Mouse (Mus musculus): ENCODE results near the gene Cadm3. TPM values are rescaled to one million over a fixed set of nuclear protein-coding genes. Genes with fewer than 3 reads are reported as not detected.

Cadm3 gene
- polyA plus RNA-seq, 1 experiment from 2014 or later: 1.8 TPM

DNA sequence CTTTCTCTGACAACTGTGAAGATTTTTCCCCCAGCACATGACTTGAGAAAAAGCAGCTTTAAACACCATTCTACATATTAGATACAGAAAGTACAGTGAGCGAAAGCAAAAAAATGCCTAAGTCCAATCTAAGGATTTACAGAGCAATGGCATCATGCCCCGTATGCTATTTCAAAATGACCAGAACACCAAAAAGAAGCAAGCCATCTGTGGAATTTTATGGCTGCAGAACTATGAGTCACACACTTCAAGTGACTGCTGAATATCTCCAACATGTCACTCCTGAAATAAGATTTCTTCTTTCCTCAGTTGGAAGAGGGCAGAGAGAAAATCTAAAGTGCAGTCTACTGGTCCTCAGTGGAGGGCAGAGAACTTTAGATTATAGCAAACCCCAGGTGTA, 4.1 kb downstream of the Cadm3 start:
- Histone ChIP-seq H3K4me2 (ENCODE audit: low read depth, low read length) (no peak overlapping the region), H3K27me3 (ENCODE audit: control insufficient read depth, insufficient read depth, low read depth, low read length) (peaks cover 37% of the 10 kb centered on the region), H3K36me3 (ENCODE audit: control insufficient read depth, insufficient read depth) (no peaks in the 10 kb centered on the region), H3K4me3 (ENCODE audit: low read depth, low read length) (no peak overlapping the region), H3K27ac (ENCODE audit: low read length) (no peak overlapping the region), H3K9me3 (replicated peaks; ENCODE audit: control insufficient read depth, low read length) (no peaks in the 10 kb centered on the region), H3K4me1 (ENCODE audit: control insufficient read depth, low read depth, low read length) (peaks cover 14% of the 10 kb centered on the region), H3K9ac (ENCODE audit: low read depth, low read length) (no peak overlapping the region)
- no peak for ATAC-seq (ENCODE audit: low read depth)
- 67% methylated on average over 2 of the region's 2 CpGs for WGBS (ENCODE audit: insufficient replicate concordance)

DNA sequence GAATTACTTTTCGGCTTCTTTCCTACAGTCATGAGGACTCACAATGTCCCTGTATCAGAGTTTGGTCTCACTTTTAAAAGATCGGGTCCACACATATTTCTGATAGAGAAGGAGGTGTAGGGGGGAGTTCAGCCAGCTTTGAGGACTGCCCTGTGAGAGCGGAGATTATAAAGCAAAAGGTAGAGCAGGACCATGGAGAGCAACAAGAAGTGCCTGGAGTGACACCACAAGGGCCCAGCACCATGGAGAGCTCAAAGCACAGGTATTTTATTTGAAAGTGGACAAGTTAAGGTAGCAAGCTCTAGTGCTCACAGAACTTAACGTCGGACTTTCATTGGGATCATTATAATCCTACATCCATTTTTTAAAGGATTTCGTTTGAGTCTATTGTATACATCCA, 5.8 kb downstream of the Cadm3 start:
- Histone ChIP-seq H3K9ac (ENCODE audit: low read depth, low read length) (no peak overlapping the region), H3K27ac (ENCODE audit: low read length) (no peak overlapping the region), H3K36me3 (ENCODE audit: control insufficient read depth, insufficient read depth) (no peaks in the 10 kb centered on the region), H3K4me3 (ENCODE audit: low read depth, low read length) (no peak overlapping the region), H3K27me3 (ENCODE audit: control insufficient read depth, insufficient read depth, low read depth, low read length) (peaks cover 19% of the 10 kb centered on the region), H3K4me1 (ENCODE audit: control insufficient read depth, low read depth, low read length) (peaks cover 11% of the 10 kb centered on the region), H3K9me3 (replicated peaks; ENCODE audit: control insufficient read depth, low read length) (no peaks in the 10 kb centered on the region), H3K4me2 (ENCODE audit: low read depth, low read length) (no peak overlapping the region)
- ATAC-seq (ENCODE audit: low read depth): no peak
- WGBS (ENCODE audit: insufficient replicate concordance): 25% methylated on average over 6 of the region's 6 CpGs

DNA sequence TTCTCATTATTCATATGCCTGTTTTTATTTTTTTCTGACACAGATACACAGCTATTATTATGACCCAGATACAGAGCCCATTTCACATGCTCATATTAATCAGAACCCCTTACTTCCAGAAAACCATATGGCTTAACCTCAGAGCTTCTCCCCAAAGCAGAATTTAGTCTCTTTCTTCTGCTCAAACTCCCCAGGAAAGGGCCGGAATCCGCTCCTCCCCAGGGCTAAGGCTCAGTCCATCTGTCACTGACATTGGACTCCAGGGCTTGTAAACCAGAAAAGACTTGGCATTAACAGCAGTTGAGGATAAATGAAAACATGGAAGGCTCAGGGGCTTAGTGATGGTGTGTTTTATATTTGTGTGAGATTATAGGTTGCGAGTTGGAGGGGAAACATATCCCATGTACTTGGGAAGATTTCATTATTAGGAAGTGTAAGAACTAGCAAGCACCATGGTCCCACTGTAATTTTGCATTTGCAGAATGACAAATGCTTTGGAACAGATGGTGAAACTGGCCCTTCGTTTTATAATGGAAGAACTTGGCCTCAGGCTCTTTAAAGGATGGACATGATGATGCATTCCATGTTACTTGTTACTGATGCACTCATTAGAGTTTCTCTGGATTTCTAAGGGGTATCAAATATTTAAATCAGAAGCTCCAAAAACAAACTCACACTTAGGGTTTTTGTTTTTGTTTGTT, 7.8 kb downstream of the Cadm3 start:
- Histone ChIP-seq H3K4me1 (ENCODE audit: control insufficient read depth, low read depth, low read length) (peaks cover 15% of the 10 kb centered on the region), H3K9ac (ENCODE audit: low read depth, low read length) (no peak overlapping the region), H3K27me3 (ENCODE audit: control insufficient read depth, insufficient read depth, low read depth, low read length) (peaks cover under 1% of the 10 kb centered on the region), H3K36me3 (ENCODE audit: control insufficient read depth, insufficient read depth) (no peaks in the 10 kb centered on the region), H3K9me3 (replicated peaks; ENCODE audit: control insufficient read depth, low read length) (no peaks in the 10 kb centered on the region), H3K4me2 (ENCODE audit: low read depth, low read length) (no peak overlapping the region), H3K27ac (ENCODE audit: low read length) (no peak overlapping the region), H3K4me3 (ENCODE audit: low read depth, low read length) (no peak overlapping the region)
- 64% methylated on average over 4 of the region's 4 CpGs for WGBS (ENCODE audit: insufficient replicate concordance)
- ATAC-seq (ENCODE audit: low read depth): no peak

DNA sequence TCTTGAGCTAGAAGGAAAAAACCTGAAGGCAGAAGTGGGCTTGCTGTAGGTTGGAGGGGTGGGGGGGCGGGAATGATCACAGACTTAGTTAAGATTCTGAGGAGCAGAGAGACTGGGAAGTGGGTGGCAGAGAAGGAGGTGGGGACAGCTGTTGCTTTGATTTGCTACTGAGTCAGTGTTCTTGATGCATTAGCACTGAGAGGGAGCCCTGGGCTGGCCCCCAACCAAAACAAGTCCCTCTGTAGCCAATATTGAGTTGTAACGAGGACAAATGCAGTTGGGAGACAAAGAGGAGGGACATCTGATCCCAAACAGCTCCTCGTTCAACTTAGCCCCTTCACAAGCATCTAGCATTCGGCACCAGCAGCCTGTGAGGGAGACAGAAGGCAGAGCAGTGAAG, 9.7 kb downstream of the Cadm3 start:
- Histone ChIP-seq H3K4me2 (ENCODE audit: low read depth, low read length) (no peak overlapping the region), H3K27me3 (ENCODE audit: control insufficient read depth, insufficient read depth, low read depth, low read length) (no peaks in the 10 kb centered on the region), H3K9ac (ENCODE audit: low read depth, low read length) (no peak overlapping the region), H3K9me3 (replicated peaks; ENCODE audit: control insufficient read depth, low read length) (no peaks in the 10 kb centered on the region), H3K4me3 (ENCODE audit: low read depth, low read length) (no peak overlapping the region), H3K27ac (ENCODE audit: low read length) (no peak overlapping the region), H3K36me3 (ENCODE audit: control insufficient read depth, insufficient read depth) (no peaks in the 10 kb centered on the region), H3K4me1 (ENCODE audit: control insufficient read depth, low read depth, low read length) (peaks cover 17% of the 10 kb centered on the region)
- 45% methylated on average over 4 of the region's 4 CpGs for WGBS (ENCODE audit: insufficient replicate concordance)
- ATAC-seq (ENCODE audit: low read depth): no peak

DNA sequence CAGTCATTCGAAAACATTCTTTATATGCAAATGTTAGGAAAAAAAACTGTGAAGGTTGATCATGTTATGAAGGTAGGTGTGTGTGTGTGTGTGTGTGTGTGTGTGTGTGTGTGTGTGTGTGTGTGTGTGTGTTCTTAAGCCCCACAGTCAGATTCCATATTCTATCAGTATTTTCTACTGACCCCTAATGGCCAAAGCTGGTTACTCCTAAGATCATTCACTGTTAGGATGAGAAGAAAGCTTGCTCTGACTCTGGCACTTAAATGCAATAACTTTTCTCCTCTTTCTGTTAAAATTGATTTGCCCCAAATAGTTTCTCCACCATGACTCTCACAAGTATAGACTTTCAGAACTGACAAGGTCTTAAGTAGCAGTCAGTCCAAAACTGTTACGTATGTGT, 10.8 kb downstream of the Cadm3 start:
- ATAC-seq (ENCODE audit: low read depth): no peak
- 67% methylated on average over 2 of the region's 2 CpGs for WGBS (ENCODE audit: insufficient replicate concordance)

DNA sequence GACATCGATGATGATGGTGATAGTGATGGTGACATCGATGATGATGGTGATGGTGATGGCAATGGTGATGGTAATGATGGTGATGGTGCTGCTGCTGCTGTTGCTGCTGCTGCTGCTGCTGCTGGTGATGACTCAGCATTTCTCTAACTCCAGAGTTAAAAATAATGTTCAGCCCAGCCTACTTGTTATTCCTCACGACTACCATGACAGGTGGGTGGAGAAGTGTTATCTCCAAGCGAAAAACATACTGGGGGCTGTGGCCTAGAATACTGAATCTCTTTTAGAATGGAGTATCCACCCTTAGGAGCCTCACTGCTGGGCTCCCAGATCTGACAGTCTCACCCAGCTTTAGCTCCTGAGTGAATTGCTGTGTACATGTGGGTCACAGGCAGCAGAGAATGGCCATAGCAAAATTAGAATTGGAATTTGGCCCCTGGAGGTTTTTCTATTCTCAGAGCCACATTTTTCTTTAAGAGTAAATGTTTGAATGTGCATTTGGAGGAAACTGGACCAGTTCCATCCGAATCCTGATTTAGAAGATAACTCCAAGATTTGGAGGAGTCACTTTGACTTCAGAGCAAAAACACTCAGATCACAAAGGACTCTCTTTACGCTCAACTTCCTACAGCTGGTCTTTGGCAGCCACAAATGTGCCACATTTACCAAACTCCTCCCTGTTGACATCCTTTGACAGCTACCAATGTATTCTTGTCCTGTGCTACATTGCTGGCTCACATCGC, 12.2 kb downstream of the Cadm3 start:
- H3K27me3 ChIP-seq (ENCODE audit: control insufficient read depth, insufficient read depth, low read depth, low read length): no peaks in the 10 kb centered on the region
- H3K27ac ChIP-seq (ENCODE audit: low read length): peak overlapping the region; percentile 84
- 53% methylated on average over 7 of the region's 7 CpGs for WGBS (ENCODE audit: insufficient replicate concordance)
- 0 out of 2 replicates have a peak overlapping the region, but pooled peaks have one; percentile 4 for H3K9ac ChIP-seq (ENCODE audit: low read depth, low read length)
- H3K4me3 ChIP-seq (ENCODE audit: low read depth, low read length): no peak overlapping the region
- H3K9me3 ChIP-seq (replicated peaks; ENCODE audit: control insufficient read depth, low read length): no peaks in the 10 kb centered on the region
- H3K4me1 ChIP-seq (ENCODE audit: control insufficient read depth, low read depth, low read length): peaks cover 22% of the 10 kb centered on the region
- peak; percentile 78 for ATAC-seq (ENCODE audit: low read depth)
- peak overlapping the region; percentile 28 for H3K4me2 ChIP-seq (ENCODE audit: low read depth, low read length)
- H3K36me3 ChIP-seq (ENCODE audit: control insufficient read depth, insufficient read depth): no peaks in the 10 kb centered on the region

More for the DNA sequence above, 10.8 kb downstream of the Cadm3 start:
- no peaks in the 10 kb centered on the region for H3K36me3 ChIP-seq (ENCODE audit: control insufficient read depth, insufficient read depth)
- no peak overlapping the region for H3K4me3 ChIP-seq (ENCODE audit: low read depth, low read length)
- no peak overlapping the region for H3K27ac ChIP-seq (ENCODE audit: low read length)
- H3K27me3 ChIP-seq (ENCODE audit: control insufficient read depth, insufficient read depth, low read depth, low read length): no peaks in the 10 kb centered on the region
- H3K4me2 ChIP-seq (ENCODE audit: low read depth, low read length): no peak overlapping the region
- H3K9me3 ChIP-seq (replicated peaks; ENCODE audit: control insufficient read depth, low read length): no peaks in the 10 kb centered on the region
- H3K9ac ChIP-seq (ENCODE audit: low read depth, low read length): no peak overlapping the region
- H3K4me1 ChIP-seq (ENCODE audit: control insufficient read depth, low read depth, low read length): peaks cover 17% of the 10 kb centered on the region

DNA sequence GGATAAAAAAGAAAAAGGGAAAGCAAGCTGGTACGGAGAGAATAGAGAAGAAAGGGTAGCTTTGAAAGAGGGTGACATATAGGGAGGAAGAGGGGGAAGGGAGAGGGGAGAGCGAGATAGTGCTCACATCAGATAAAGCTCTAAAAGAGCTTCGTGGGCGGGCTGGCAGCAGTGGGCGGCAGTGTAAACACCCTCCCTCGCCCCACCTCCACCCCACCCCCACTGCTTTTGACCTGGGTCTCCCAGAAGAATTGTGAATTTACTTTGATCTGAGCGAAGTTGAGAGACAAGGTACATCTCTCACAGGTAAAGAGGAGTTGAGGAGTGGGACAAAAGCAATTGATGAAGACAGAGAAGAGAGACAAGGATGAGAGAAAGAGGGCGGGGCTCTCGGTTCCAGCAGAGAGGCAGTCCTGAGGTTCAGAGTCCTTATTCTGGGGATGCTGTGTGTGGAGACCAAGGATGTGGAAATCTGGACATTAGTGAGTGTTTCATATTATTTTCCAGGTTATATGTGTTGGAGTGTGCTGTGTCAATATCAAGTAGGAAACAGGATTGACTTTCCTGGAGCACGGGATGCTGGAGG, 17.0 kb downstream of the Cadm3 start, which contains the start of gene Aim2:
TSS of gene Aim2 (plus strand) at position 508 of the 586 bp plus-strand sequence.
- Histone ChIP-seq H3K4me1 (ENCODE audit: control insufficient read depth, low read depth, low read length) (peaks cover 24% of the 10 kb centered on the region), H3K36me3 (ENCODE audit: control insufficient read depth, insufficient read depth) (no peaks in the 10 kb centered on the region), H3K9ac (ENCODE audit: low read depth, low read length) (peak within 1 kb of the TSS; percentile 66), H3K4me3 (ENCODE audit: low read depth, low read length) (peak within 1 kb of the TSS; percentile 62), H3K27ac (ENCODE audit: low read length) (peak within 1 kb of the TSS; percentile 76), H3K27me3 (ENCODE audit: control insufficient read depth, insufficient read depth, low read depth, low read length) (no peaks in the 10 kb centered on the region), H3K9me3 (replicated peaks; ENCODE audit: control insufficient read depth, low read length) (no peaks in the 10 kb centered on the region), H3K4me2 (ENCODE audit: low read depth, low read length) (peak within 1 kb of the TSS; percentile 76)
- WGBS (ENCODE audit: insufficient replicate concordance): 8% methylated on average over 10 of the region's 10 CpGs
- ATAC-seq (ENCODE audit: low read depth): peak; percentile 84

DNA sequence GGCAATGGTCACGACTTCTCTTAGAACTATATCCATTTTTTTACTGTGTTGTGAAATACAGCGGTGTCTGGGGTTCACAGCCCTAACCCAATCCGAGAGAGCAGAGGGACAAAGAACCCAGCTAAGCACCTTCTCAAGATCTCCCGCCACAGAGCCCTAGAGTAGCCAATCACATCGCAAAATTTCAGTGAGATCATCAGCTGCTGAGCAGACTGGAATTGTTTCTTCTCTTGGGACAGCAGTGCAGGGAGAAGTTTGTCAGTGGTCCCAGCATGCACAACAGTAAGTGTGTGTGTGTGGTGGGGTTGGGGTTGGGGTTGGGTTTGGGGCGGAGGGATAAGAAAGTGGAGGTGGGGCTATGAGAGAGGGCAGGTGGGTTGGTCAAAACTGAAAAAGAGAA, 17.5 kb downstream of the Cadm3 start:
- Histone ChIP-seq H3K4me1 (ENCODE audit: control insufficient read depth, low read depth, low read length) (peaks cover 20% of the 10 kb centered on the region), H3K4me3 (ENCODE audit: low read depth, low read length) (peak overlapping the region; percentile 62), H3K4me2 (ENCODE audit: low read depth, low read length) (peak overlapping the region; percentile 76), H3K27me3 (ENCODE audit: control insufficient read depth, insufficient read depth, low read depth, low read length) (no peaks in the 10 kb centered on the region), H3K9ac (ENCODE audit: low read depth, low read length) (peak overlapping the region; percentile 66), H3K9me3 (replicated peaks; ENCODE audit: control insufficient read depth, low read length) (no peaks in the 10 kb centered on the region), H3K27ac (ENCODE audit: low read length) (peak overlapping the region; percentile 76), H3K36me3 (ENCODE audit: control insufficient read depth, insufficient read depth) (no peaks in the 10 kb centered on the region)
- ATAC-seq (ENCODE audit: low read depth): peak; percentile 82
- WGBS (ENCODE audit: insufficient replicate concordance): 2% methylated on average over 6 of the region's 6 CpGs

DNA sequence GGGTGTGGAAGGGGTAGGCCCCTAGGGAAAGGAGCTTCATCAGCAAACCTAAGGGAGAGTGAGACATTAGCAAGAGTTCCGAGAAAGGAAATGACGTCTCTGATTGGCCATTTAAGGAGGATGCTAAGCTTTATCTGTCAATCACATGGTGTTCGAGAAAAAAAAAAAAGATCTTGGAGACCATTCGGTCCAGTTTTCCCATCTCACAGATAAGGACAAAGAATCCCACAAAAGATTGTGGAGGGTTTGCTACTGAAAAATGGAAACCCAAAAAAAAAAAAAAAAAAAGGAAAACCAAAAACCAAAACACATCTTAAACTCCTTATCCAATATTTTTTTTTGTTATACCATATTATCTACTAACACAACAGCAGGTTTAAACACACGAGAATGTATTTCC, 18.3 kb downstream of the Cadm3 start:
- no peak for ATAC-seq (ENCODE audit: low read depth)
- H3K9ac ChIP-seq (ENCODE audit: low read depth, low read length): no peak overlapping the region
- H3K27me3 ChIP-seq (ENCODE audit: control insufficient read depth, insufficient read depth, low read depth, low read length): no peaks in the 10 kb centered on the region
- H3K4me2 ChIP-seq (ENCODE audit: low read depth, low read length): no peak overlapping the region
- no peaks in the 10 kb centered on the region for H3K36me3 ChIP-seq (ENCODE audit: control insufficient read depth, insufficient read depth)
- H3K4me1 ChIP-seq (ENCODE audit: control insufficient read depth, low read depth, low read length): peaks cover 19% of the 10 kb centered on the region
- no peak overlapping the region for H3K4me3 ChIP-seq (ENCODE audit: low read depth, low read length)
- WGBS (ENCODE audit: insufficient replicate concordance): 55% methylated on average over 5 of the region's 5 CpGs
- H3K9me3 ChIP-seq (replicated peaks; ENCODE audit: control insufficient read depth, low read length): no peaks in the 10 kb centered on the region
- no peak overlapping the region for H3K27ac ChIP-seq (ENCODE audit: low read length)

All from liver, embryonic 16.5 days (tissue).